Mouse (Mus musculus) yolk sac, embryonic 10.5 days (tissue): ENCODE results near the gene Tmem252.
"Not testable (repeated sequence)": the region's sequence is repeated elsewhere in the genome, so short reads cannot be mapped to it uniquely, and the experiment has no call there.

Source experiments
- DNase-seq: peaks from one replicate; pipeline ENCODE4 v3.0.0-alpha.2; 2017; ENCODE audit warnings: low spot score

Gene Tmem252

DNA sequence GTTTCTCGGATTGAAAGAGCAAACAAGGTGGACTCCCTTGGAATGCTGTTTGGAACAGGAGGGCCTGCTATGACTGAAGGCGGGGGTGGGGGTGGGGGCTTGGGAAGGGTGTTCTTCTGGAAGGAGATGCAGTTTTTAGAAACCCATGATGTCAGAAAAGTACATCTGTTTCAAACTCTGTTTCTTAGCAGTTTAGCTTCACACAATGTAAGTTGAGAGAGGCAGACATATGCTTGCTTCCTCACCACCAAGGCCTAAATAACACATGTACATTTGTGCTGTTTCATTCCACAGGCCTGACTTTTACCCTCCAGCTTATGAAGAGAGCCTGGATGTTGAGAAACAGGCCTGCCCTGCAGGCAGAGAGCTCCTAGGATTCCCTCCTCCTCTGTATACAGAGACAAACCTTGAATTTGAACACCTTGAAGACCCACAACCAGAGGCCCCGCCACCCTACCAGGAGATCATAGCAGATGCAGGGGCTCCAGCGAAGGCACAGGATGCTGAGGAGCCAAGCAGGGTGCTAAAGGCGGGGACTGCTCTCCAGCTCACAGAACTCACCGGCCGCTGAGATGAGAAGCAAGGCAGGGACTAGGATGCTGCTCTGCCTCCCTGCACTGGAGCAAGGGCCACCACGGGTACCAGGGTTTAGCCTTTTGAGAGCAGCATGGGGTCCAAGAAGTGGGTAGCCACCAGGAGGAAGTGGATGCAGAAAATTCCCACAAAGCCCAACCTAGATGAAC lies 3.6 kb downstream of the Tmem252 start:
- no peak for DNase-seq

DNA sequence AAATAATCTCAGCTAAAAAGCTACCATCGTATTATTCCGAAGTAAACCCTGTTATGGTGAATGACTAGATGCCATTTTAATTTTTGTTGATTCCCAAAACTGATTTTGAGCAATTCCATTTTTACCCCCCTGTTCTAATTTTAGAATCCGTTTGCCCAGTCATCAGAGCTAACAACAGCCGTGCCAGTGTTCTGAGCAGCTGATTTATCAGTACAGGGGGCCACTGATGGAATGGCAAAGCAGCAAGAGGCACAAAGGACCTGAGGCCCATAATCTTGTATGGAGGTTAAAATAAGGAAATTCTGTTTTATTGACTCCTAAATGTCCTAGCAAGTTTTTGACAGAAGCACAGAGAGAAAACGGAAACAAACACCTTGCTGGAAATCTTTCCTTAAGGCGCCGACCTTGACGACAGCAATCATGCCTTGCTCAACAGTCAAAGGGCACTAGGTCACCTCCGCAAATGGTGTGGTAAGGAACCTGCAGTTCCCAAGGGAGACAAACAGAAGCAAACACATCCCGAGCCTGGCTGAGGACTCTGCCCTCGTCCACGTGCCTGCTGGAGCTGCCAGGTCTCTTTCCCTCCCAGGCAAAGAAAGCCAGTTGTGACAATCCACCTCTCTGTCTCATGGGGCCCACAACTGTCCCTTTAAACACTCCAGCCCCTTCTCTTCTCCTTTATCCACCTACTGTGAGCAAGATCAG lies 9.4 kb downstream of the Tmem252 start:
- peak; percentile 87 for DNase-seq

- DNase-seq, result no peak
Observed at GRCm38 (mm10) chr19:24686411-24686810, 12.6 kb downstream of the Tmem252 start.

DNA sequence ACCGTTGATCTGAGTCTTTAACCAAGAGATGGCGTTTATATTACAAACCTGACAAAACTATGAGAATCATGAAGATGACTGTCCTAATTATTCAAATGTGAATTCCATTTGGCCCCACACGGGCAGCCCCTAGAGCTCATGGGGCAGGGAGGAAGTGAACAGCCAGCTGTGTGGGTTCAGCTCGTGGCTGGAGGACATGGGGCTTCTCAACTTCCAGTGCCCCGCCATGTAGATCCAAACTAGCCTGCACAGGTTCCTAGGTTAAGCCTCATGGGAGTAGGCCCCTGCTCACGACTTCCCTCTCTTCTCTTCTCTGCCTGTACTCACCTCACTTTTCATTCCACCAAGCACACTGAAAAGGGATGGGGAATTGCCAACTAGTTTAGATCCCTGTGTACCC lies 14.5 kb downstream of the Tmem252 start:
- DNase-seq, result no peak

GRCm38 (mm10) chr19:24689531-24689930 lies 15.7 kb downstream of the Tmem252 start:
- DNase-seq, result no peak

GRCm38 (mm10) chr19:24692691-24693090 lies 18.9 kb downstream of the Tmem252 start:
- DNase-seq, result no peak

DNA sequence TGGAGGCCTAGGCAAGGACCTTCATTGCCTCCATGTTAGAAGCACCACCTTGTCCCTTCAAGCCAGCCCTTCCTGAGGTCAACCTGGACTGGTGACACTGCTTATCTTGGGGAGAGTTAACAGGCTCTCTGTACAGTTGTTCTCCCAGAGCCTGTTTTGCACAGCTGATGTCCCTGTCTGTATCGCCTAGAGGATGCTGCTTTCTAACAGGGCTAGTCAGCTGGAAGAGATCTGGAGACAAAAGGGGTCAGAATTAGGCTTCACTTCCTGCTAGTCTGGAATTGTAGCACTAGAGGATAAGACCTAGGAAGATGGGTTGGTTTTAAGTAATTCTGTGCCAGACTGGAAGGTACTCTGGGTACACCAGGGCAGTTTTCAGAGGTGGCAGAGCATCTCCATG lies 24.1 kb downstream of the Tmem252 start:
- no peak for DNase-seq

DNA sequence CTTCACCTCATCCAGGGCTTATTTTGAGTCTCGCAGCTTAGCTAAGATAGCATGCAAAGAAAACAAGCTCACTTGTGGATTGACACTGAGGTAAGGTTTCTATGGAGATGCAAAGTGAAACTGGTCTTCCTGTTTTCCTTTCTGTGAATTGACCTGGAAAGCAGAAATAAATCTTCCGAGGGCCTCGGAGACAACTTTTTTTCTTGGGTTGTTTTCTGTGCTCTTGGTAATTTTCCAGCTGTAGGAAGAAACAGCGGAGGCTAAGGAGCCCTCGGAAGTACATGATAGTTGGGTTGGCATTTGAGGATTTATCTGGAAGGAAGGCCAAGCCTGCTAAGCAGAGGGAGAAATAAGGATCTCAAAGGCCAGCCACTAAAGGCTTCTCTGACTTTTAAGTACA lies 24.8 kb downstream of the Tmem252 start:
- DNase-seq, result no peak

GRCm38 (mm10) chr19:24699196-24699595 lies 25.4 kb downstream of the Tmem252 start:
- no peak for DNase-seq

GRCm38 (mm10) chr19:24699910-24700309 lies 26.1 kb downstream of the Tmem252 start:
- DNase-seq, result no peak

- DNase-seq, result no peak
Observed at GRCm38 (mm10) chr19:24700664-24701063, 26.9 kb downstream of the Tmem252 start.

DNA sequence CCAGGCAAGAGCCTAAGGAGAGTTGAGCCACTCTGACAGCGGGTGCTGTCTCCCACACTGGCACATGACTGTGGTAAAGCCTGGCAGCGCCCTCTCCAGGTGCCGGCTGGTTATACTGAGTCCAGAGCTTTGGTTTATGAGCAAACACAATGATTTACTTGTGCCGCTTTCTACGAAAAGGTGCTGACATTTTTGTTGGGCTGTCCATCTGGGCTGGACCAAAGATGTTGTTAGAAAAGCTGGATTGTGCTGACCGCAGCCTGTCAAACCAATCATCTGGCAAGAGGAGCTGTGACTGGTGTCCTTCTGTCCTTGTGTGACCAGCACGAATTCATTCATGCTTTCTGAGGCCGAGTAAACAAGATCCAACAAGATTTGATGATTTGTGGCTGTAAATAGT lies 27.9 kb downstream of the Tmem252 start:
- peak; percentile 20 for DNase-seq

GRCm38 (mm10) chr19:24703168-24703567 lies 29.4 kb downstream of the Tmem252 start:
- not testable (repeated sequence) for DNase-seq

GRCm38 (mm10) chr19:24703680-24704079 lies 29.9 kb downstream of the Tmem252 start:
- no peak for DNase-seq

DNA sequence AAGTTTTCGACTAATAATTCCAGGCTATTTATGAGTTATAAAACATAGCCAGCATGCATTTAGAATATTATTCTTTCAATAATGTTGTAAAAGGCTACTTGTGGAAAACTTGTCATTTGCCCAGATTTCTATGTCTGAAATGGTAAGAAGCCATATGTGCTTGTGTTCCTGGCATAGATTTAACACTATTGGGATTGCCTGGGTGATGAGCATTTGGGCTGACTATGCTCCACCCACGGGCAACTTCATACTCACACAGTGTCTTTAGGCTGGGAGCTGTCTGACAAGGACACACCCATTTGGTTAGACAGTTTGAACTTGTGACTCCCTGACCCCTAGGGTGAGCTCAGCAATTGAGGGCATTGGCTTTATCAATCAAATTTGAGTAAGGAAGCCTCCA lies 30.5 kb downstream of the Tmem252 start:
- DNase-seq, result no peak

GRCm38 (mm10) chr19:24705395-24705794 lies 31.6 kb downstream of the Tmem252 start:
- DNase-seq, result peak; percentile 39

DNA sequence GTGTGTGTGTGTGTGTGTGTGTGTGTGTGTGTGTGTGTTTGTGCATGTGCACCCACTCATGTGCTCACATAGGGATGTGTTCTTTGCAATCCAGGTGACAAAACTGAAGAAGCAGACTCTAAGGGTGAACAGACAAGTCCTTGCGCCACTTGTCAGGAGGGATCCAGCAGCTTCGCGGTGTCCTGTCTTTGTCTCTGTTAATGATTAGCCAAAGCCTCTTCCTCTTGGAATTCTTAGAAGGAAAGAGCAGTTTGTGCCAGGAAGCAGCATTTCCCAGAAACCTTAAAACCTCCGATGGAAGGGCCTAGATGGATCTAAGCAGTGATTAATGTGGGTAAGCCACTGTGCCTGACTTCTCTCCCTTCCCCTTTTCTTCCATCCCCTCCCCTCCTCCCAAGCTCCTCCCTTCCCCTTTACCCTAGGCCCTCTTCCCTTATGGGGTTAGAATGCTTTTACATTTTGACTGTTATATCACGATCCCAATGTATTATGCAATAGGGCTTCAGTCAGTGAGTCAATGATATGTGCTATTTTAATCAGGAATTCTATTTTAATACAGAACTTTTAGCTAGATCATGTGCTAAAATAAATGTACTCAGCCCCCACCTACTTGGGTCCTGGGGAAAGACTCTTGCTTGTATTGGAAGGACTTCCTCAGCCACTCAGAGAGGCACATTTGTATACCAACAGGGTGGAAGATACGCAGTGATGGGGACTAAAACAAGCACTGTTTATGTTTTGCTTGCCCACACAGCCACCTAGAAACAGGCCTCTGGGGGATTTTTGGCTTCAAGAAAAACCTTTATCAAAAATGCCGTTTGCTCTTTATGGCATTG lies 33.5 kb downstream of the Tmem252 start:
- DNase-seq, result peak; percentile 76

DNA sequence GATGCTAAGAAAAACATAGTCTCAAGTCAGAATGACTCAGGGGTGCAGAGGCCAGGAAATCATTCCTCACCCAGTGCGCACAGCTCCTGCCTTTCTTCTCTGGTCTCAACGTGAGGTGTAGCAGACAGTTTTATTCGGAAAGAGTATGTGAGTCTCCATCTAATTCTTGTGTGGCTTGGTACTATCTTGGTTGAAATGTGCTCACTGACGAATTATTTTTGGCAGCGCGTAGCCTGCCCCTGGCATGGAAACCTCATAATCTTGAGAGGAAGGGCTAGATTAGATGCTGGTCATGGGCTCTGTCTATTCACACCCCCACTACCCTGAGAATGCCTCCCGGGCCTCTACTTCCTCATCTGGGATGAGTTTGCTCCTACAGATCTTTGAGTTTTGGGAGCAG lies 34.2 kb downstream of the Tmem252 start:
- no peak for DNase-seq

DNA sequence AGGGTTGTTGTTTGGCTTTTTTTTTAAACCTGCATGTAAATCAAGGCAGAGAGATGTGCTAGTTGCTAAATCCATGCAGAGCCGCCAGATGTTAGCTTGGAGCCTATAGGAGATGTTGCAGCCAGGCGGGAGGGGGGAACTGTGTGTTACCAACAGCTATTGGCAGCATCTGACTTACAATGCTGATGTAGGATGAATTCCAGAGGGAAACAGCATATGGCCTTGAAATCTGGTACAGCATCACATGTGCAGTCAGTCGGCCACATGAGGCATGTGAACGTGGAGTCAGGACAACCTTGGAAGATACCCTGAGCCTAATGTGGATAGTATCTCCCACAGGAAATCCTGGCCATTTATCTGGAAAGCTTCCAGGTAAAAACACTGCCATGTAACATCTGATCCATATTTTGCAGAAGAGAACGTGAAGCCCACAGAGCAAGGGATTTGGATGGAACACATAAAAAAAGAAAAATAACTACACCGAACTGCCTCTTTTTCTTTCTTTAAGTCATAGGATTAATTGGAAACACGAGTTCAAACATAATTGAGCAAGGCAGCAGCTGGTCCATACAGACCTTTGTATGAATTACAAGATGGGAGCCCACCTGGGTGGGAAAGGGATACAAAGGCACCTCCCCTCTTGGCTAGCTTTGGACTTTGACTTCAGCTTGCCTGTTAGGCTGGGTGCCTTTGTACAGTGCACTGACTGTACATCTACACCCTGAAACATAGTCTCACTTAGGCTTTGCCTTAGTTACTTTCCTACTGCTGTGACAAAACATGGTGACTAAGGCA lies 42.7 kb downstream of the Tmem252 start:
- DNase-seq, result no peak

DNA sequence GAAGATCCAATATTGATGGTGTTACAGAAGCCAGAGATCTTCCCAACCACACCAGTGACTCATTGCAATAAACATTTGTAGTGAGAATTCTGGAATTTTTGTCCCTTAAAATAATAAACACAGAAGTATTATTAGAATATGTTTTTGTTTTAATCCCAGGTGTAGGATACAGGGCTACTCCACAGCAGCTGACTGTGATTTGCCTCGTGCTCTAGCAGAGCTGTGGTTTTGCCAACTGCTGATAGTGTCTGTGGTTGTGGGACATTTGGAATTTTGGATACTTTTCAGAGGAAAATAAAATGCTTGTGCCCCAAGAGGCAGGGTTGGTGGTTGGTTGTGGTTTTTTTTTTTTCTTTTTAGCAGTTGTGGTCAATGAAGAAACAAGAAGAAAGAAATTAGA lies 44.2 kb downstream of the Tmem252 start:
- no peak for DNase-seq

- no peak for DNase-seq
Observed at GRCm38 (mm10) chr19:24719504-24719903, 45.7 kb downstream of the Tmem252 start.

DNA sequence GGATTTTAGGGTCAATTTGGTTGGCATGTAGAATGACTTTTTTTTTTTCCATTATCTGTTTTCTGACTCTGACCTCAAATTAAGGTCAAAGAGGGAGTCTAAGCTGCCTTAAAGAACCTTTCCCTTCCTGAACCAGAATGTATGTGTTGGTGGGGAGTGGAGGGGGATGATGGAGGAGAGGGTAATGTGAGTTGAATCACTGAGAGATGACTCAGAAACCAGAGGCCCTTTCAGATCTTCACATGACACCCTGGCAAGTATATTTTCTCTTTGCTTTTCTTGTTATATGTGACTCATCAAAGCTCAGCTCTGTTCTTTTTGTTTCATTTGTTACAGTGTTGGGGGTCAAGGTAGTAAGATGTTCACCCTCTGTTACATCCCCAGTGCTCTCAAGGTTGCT lies 46.6 kb downstream of the Tmem252 start:
- DNase-seq, result no peak
